ENCODE assay signal across 17 mouse cellular contexts in genomic region chr2:137694020-137694419, GRCm38 (mm10).
"Had no signal": no experiment of that assay in that cellular context is flagged by ENCODE, and none has a peak within 500 bp of the region (broad histone marks: within the 10 kb centered on the region; RNA-seq: fewer than 3 reads in every experiment).

No protein-coding gene starts in this region.

- H3K4me1 ChIP-seq: liver, embryonic 13.5 days; midbrain, embryonic 12.5 days; midbrain, embryonic 15.5 days; neural tube, embryonic 12.5 days; neural tube, embryonic 15.5 days; stomach, embryonic 15.5 days had no signal

- H3K36me3 ChIP-seq: liver, embryonic 13.5 days; midbrain, embryonic 12.5 days; midbrain, embryonic 15.5 days; neural tube, embryonic 12.5 days; neural tube, embryonic 15.5 days; stomach, embryonic 15.5 days had no signal

- H3K27ac ChIP-seq: left cerebral cortex, adult 2 months; liver, embryonic 13.5 days; midbrain, embryonic 12.5 days; midbrain, embryonic 15.5 days; neural tube, embryonic 12.5 days; neural tube, embryonic 15.5 days; stomach, embryonic 15.5 days had no signal

- H3K27me3 ChIP-seq: liver, embryonic 13.5 days; midbrain, embryonic 15.5 days; stomach, embryonic 15.5 days had no signal

- ATAC-seq: midbrain, embryonic 15.5 days had no signal

- H3K4me3 ChIP-seq: left cerebral cortex, adult 2 months; liver, embryonic 13.5 days; midbrain, embryonic 12.5 days; midbrain, embryonic 15.5 days; neural tube, embryonic 12.5 days; neural tube, embryonic 15.5 days; stomach, embryonic 15.5 days had no signal

- H3K9me3 ChIP-seq: liver, embryonic 13.5 days; midbrain, embryonic 12.5 days; midbrain, embryonic 15.5 days; neural tube, embryonic 12.5 days; stomach, embryonic 15.5 days had no signal

- H3K4me2 ChIP-seq: liver, embryonic 13.5 days; midbrain, embryonic 12.5 days; midbrain, embryonic 15.5 days; neural tube, embryonic 12.5 days; neural tube, embryonic 15.5 days; stomach, embryonic 15.5 days had no signal

- H3K9ac ChIP-seq: liver, embryonic 13.5 days; midbrain, embryonic 12.5 days; midbrain, embryonic 15.5 days; neural tube, embryonic 12.5 days; neural tube, embryonic 15.5 days; stomach, embryonic 15.5 days had no signal

- DNase-seq: kidney, postnatal 14 days; kidney, postnatal 4 days; layer of hippocampus, postnatal 36 days; liver, embryonic 13.5 days; lung, adult 2 months; lung, postnatal 14 days; lung, postnatal 4 days; right cerebral cortex, adult 18-20 months; right cerebral cortex, postnatal 14 days; right cerebral cortex, postnatal 4 days; thymus, postnatal 36 days had no signal
